Mouse (Mus musculus) MEL (cell line): ENCODE data around the gene Dynlt1a. TPM values are rescaled to one million over a fixed set of nuclear protein-coding genes. Genes with fewer than 3 reads are reported as not detected.
"Not testable (repeated sequence)": the region's sequence is repeated elsewhere in the genome, so short reads cannot be mapped to it uniquely, and the experiment has no call there.

Source experiments
- DNase-seq: peaks from one replicate; pipeline ENCODE4 v3.0.0; 2011; ENCODE audit warnings: low read depth, low spot score
- H3K27ac ChIP-seq: 2 replicates; pipeline ENCODE4 v1.5.1; 2012; ENCODE audit warnings: low read depth, mild to moderate bottlenecking, control low read depth, low read length, moderate library complexity; ENCODE audit not compliant: control insufficient read depth
- H3K27me3 ChIP-seq, 2 experiments: fragments of 150-350 bp in 1 of 2; sonication (generic) in 1 of 2; 2 replicates each; pipeline ENCODE4 v1.6.1; 2012; ENCODE audit warnings: low read length in 2 of 2, mild to moderate bottlenecking in 2 of 2, improper control_type of control experiment in 1 of 2, moderate library complexity in 1 of 2; ENCODE audit not compliant: insufficient read depth in 2 of 2, control insufficient read depth in 1 of 2
- H3K36me3 ChIP-seq, 2 experiments: 2 replicates each; pipeline ENCODE4 v1.6.1; 2012 to 2014; ENCODE audit warnings: low read length in 2 of 2, improper control_type of control experiment in 1 of 2, inconsistent platforms in 1 of 2, mild to moderate bottlenecking in 1 of 2; ENCODE audit not compliant: insufficient read depth in 2 of 2, control insufficient read depth in 1 of 2
- H3K4me1 ChIP-seq, 2 experiments: fragments of 150-350 bp in 1 of 2; sonication (generic) in 1 of 2; 2 replicates each; pipeline ENCODE4 v1.6.1; 2012; ENCODE audit warnings: low read length in 2 of 2, improper control_type of control experiment in 1 of 2, mild to moderate bottlenecking in 1 of 2; ENCODE audit not compliant: insufficient read depth in 2 of 2, control insufficient read depth in 1 of 2
- H3K4me3 ChIP-seq, 2 experiments: fragments of 150-350 bp in 1 of 2; sonication (generic) in 1 of 2; 2 replicates each; pipeline ENCODE4 v1.5.1; 2012; ENCODE audit warnings: low read depth in 2 of 2, low read length in 2 of 2, mild to moderate bottlenecking in 2 of 2, moderate library complexity in 2 of 2, control low read depth in 1 of 2, improper control_type of control experiment in 1 of 2; ENCODE audit not compliant: control insufficient read depth in 1 of 2, insufficient read depth in 1 of 2
- H3K79me2 ChIP-seq: 2 replicates; pipeline ENCODE4 v1.6.1; 2012; ENCODE audit warnings: mild to moderate bottlenecking, low read length, moderate library complexity; ENCODE audit not compliant: control insufficient read depth, poor library complexity, insufficient read depth
- H3K9ac ChIP-seq: 2 replicates; pipeline ENCODE4 v1.6.1; 2012; ENCODE audit warnings: low read depth, mild to moderate bottlenecking, control low read depth, low read length, moderate library complexity; ENCODE audit not compliant: control insufficient read depth, poor library complexity, severe bottlenecking
- H3K9me3 ChIP-seq: fragments of 150-350 bp; sonication (generic); replicated peaks from 2 replicates; pipeline ENCODE4 v1.6.1; 2012; ENCODE audit warnings: mild to moderate bottlenecking, low read length, improper control_type of control experiment, moderate library complexity; ENCODE audit not compliant: insufficient read depth
- polyA plus RNA-seq, 2 experiments: library from polyadenylated mRNA; stranded (reverse) in 1 of 2; unstranded in 1 of 2; fragments of >175 nt in 1 of 2; fragments of >200 nt in 1 of 2; gene quantifications; 2 replicates each; pipeline versions ENCODE4 v1.2.1 to v1.2.4; 2012; ENCODE audit warnings: low replicate concordance in 2 of 2, low read depth in 1 of 2; ENCODE audit not compliant: insufficient read length in 2 of 2, insufficient read depth in 1 of 2, missing spikeins in 1 of 2
- total RNA-seq: library from RNA; depleted of rRNA; stranded (reverse); fragments of 300-350 nt; gene quantifications from 2 replicates; pipeline ENCODE4 v1.2.3, GENCODE M21; 2012

Gene Dynlt1a
- total and polyA plus RNA-seq, 3 experiments, result 10.9 to 15.9 TPM; not detected in 1

DNA sequence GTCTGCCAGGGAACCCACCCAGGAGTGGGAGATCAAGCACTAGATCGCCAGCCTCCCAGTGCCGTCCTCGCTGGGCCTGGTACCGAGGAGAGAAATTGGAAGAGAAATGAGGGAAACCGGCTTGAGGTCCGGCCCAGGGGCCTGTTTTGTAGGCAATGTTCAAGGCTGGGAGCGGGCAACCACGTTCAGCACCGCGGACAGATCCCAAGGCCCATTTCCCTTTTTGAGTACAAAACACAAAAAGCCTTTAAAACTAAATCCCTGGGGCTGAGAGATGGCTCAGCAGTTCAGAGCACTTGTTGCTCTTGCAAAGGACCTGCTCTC is 4.4 kb upstream of the Dynlt1a start:
- H3K9ac ChIP-seq, H3K27ac ChIP-seq, DNase-seq, H3K36me3 ChIP-seq, H3K9me3 ChIP-seq, H3K4me1 ChIP-seq, H3K4me3 ChIP-seq, H3K27me3 ChIP-seq, H3K79me2 ChIP-seq: not testable (repeated sequence)

DNA sequence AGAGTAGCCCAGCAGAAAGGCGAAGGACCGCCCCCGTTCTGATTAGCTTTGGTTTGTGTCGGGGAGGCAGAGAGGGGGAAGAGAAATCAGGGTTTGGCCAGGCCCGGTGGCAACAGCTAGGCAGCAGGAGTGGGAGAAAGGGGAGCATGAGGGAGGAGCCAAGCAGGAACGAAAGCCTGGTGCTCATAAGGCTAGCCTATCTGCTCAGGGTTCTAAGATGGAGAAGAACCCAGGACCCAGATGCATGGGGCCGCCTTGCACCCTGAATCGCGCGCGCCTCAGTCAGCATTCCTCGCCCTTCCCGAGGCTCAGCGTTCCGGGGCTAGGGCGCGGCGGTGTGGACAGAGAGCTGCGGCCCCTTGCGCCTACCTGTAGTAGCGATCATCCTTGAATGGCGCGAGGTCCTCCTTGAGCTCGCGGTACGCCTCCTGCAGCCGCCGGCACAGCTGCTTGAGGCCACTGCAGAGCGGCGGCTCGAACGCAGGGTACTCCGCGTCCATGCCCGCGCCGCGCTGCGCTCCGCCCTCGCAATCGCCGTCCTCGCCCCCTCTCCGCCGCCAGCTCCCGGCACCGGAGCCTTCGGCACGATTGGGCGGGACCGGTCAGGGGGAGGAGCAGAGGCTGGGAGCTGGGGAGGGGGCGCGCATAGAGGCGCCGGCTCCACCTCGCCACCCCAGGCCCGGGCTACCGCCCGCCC is 3.9 kb upstream of the Dynlt1a start:
- not testable (repeated sequence) for H3K4me3 ChIP-seq, H3K79me2 ChIP-seq, H3K27me3 ChIP-seq, H3K4me1 ChIP-seq, H3K9ac ChIP-seq, H3K36me3 ChIP-seq, H3K9me3 ChIP-seq, H3K27ac ChIP-seq, DNase-seq

- not testable (repeated sequence) for H3K79me2 ChIP-seq, H3K9me3 ChIP-seq, H3K36me3 ChIP-seq, H3K27me3 ChIP-seq, H3K4me1 ChIP-seq
- Histone ChIP-seq H3K9ac (peak overlapping the region; percentile 49), H3K27ac (peak overlapping the region; percentile 28; the same call in 1 of the 2 replicates), H3K4me3 (peak overlapping the region; percentile 56 to 57)
- DNase-seq, result peak; percentile 32
Measured at GRCm38 (mm10) chr17:6316379-6317126, 747 bp downstream of the Dynlt1a start.

DNA sequence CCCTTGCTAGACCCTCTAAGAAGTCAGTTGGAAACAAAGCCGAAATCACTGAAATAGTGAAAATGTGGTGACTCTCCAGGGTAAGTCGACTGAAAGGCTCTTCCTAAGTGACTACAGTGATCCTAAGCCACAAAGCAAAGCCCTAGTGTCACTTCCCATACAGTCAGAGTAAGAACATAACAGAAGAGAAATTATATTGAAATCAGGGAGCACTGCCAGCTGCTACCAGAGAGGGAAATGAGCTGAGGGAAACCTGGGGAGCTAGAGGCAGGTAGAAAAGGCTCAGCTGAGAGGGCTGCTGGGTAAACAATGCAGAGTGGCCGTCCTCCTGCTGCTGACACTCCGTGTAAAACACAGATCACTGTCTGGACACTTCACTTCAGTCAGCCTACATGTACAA is 1.6 kb downstream of the Dynlt1a start:
- not testable (repeated sequence) for H3K27ac ChIP-seq, H3K36me3 ChIP-seq, H3K9ac ChIP-seq, H3K4me1 ChIP-seq, H3K9me3 ChIP-seq, H3K79me2 ChIP-seq, H3K27me3 ChIP-seq, DNase-seq
- H3K4me3 ChIP-seq, result peak overlapping the region; percentile 7 to 47; a peak in 3 of 4 replicates

- H3K79me2 ChIP-seq, H3K9me3 ChIP-seq, H3K9ac ChIP-seq, H3K4me3 ChIP-seq, DNase-seq, H3K36me3 ChIP-seq, H3K27me3 ChIP-seq, H3K4me1 ChIP-seq, H3K27ac ChIP-seq: not testable (repeated sequence)
Measured at GRCm38 (mm10) chr17:6314493-6314892, 2.8 kb downstream of the Dynlt1a start.

DNA sequence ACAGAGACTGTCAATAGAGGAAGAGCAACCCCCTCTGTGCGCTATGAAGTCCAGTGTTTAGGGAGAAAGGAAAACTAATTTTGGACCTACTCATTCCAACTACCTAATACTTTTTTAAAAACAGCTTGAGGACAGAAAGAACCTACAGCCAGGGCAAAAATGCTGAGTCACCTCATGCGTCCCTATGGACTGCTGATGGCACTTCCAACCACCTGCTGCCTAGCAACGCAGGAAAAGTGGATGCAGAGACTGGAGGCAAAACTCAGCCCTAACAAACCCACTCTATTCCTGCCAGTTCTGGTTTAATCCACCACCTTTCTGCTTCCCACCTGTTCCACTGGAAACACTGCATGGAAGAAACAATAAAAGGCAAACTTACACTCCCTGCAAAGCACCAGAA is 4.5 kb downstream of the Dynlt1a start:
- H3K36me3 ChIP-seq, H3K9ac ChIP-seq, H3K4me1 ChIP-seq, H3K4me3 ChIP-seq, H3K79me2 ChIP-seq, H3K27me3 ChIP-seq, H3K9me3 ChIP-seq, H3K27ac ChIP-seq, DNase-seq: not testable (repeated sequence)

DNA sequence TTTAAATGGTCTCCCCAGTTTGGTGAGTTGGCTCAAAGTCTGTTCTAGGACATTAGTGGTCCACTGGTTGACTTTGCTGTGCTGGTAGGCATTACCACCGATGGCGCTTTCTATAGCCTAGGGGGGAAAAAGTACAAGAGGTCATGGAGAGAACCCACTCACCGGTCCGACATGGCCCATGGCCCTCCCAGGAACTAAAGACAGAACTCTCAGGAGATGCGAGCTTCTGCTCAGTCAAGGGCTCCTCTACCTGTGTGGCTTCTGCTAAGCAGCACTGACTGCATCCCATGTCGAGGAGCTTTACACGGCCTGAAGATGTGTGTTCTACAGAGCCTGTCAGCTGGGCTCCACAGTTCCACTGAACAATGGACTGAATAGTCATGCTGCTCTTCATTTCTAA is 5.6 kb downstream of the Dynlt1a start:
- H3K36me3 ChIP-seq, DNase-seq, H3K9ac ChIP-seq, H3K4me1 ChIP-seq, H3K9me3 ChIP-seq, H3K79me2 ChIP-seq, H3K27ac ChIP-seq, H3K27me3 ChIP-seq, H3K4me3 ChIP-seq: not testable (repeated sequence)
